Mouse (Mus musculus) heart, embryonic 11.5 days (tissue): Measurements from ENCODE around the gene Zfx. TPM values are rescaled to one million over a fixed set of nuclear protein-coding genes. Genes with fewer than 3 reads are reported as not detected.

ENCODE experiments used
- ATAC-seq: fragments of 200-750 bp; cut with Nextera tagmentation; replicated peaks from 2 replicates; pipeline ENCODE4 v1.8.0; 2017; ENCODE audit warnings: moderate library complexity; ENCODE audit not compliant: insufficient number of reproducible peaks, low FRiP score, low TSS enrichment
- H3K27ac ChIP-seq: fragments of 300-500 bp; sonication (generic); 2 replicates; pipeline ENCODE4 v1.5.1; 2014; ENCODE audit warnings: mild to moderate bottlenecking, low read depth, low read length
- H3K27me3 ChIP-seq: fragments of 300-500 bp; sonication (generic); 2 replicates; pipeline ENCODE4 v1.6.1; 2014; ENCODE audit warnings: mild to moderate bottlenecking, low read length, mixed read lengths; ENCODE audit not compliant: control insufficient read depth, insufficient read depth
- H3K36me3 ChIP-seq: fragments of 300-500 bp; sonication (generic); 2 replicates; pipeline ENCODE4 v1.6.1; 2014; ENCODE audit warnings: mild to moderate bottlenecking, low read length, moderate library complexity, mixed read lengths; ENCODE audit not compliant: control insufficient read depth, insufficient read depth
- H3K4me1 ChIP-seq: fragments of 300-500 bp; sonication (generic); 2 replicates; pipeline ENCODE4 v1.6.1; 2014; ENCODE audit warnings: low read length; ENCODE audit not compliant: control insufficient read depth, insufficient read depth
- H3K4me2 ChIP-seq: fragments of 300-500 bp; sonication (generic); 2 replicates; pipeline ENCODE4 v1.6.1; 2014; ENCODE audit warnings: mild to moderate bottlenecking, moderate library complexity
- H3K4me3 ChIP-seq: fragments of 300-500 bp; sonication (generic); 2 replicates; pipeline ENCODE4 v1.5.1; 2014; ENCODE audit warnings: low read depth, low read length
- H3K9ac ChIP-seq: fragments of 300-500 bp; sonication (generic); 2 replicates; pipeline ENCODE4 v1.6.1; 2014; ENCODE audit warnings: mild to moderate bottlenecking, low read depth, low read length, moderate library complexity
- H3K9me3 ChIP-seq: fragments of 300-500 bp; sonication (generic); replicated peaks from 2 replicates; pipeline ENCODE4 v1.6.1; 2016; ENCODE audit warnings: low read length; ENCODE audit not compliant: control insufficient read depth
- WGBS: fragments of 180-500 bp; shearing (Covaris S2); extraction: QIAGEN DNeasy Blood & Tissue Kit; methylation state at CpG from one replicate; pipeline ENCODE4 v1.1.7; 2014; ENCODE audit not compliant: insufficient replicate concordance; 5-methylcytosine and 5-hydroxymethylcytosine counted together
- polyA plus RNA-seq: library from polyadenylated mRNA; unstranded; fragments of >200 nt; fragmentation: Nextera tagmentation; extraction: Ambion mirVana; gene quantifications from 2 replicates; pipeline ENCODE4 v1.2.1, GENCODE M21; 2014

Zfx gene
- 19.4 and 20.5 TPM in 2 replicates for polyA plus RNA-seq

- H3K4me3 ChIP-seq = peak within 1 kb of the TSS; percentile 65
- peak within 1 kb of the TSS; percentile 95 for H3K9ac ChIP-seq
- H3K4me1 ChIP-seq = peaks cover 4% of the 10 kb centered on the region; the same call in 1 of the 2 replicates
- peak within 1 kb of the TSS; percentile 99 for H3K27ac ChIP-seq
- H3K27me3 ChIP-seq = peaks cover 39% of the 10 kb centered on the region
- no peaks in the 10 kb centered on the region for H3K36me3 ChIP-seq
- H3K4me2 ChIP-seq = peak within 1 kb of the TSS; percentile 67
- peak; percentile 78 for ATAC-seq
- WGBS = 15% methylated on average over 55 of the region's 82 CpGs
- H3K9me3 ChIP-seq = no peaks in the 10 kb centered on the region
Observed at GRCm38 (mm10) chrX:94123059-94123839, at the start of gene Zfx. Gene Zfx (minus strand): TSS chrX:94123702.

GRCm38 (mm10) chrX:94169348-94169747 lies 45.8 kb upstream of the Zfx start:
- Histone ChIP-seq H3K9ac (no peak overlapping the region), H3K9me3 (no peaks in the 10 kb centered on the region), H3K4me3 (no peak overlapping the region), H3K27ac (no peak overlapping the region), H3K27me3 (peaks cover 3% of the 10 kb centered on the region; the same call in 1 of the 2 replicates), H3K4me2 (no peak overlapping the region), H3K4me1 (no peaks in the 10 kb centered on the region), H3K36me3 (no peaks in the 10 kb centered on the region)
- 72% methylated on average over 6 of the region's 6 CpGs for WGBS
- no peak for ATAC-seq

- Histone ChIP-seq H3K4me3 (no peak overlapping the region), H3K9me3 (no peaks in the 10 kb centered on the region), H3K9ac (no peak overlapping the region), H3K27me3 (peaks cover 49% of the 10 kb centered on the region), H3K27ac (no peak overlapping the region), H3K4me1 (no peaks in the 10 kb centered on the region), H3K4me2 (no peak overlapping the region), H3K36me3 (no peaks in the 10 kb centered on the region)
- WGBS = 42% methylated on average over 11 of the region's 11 CpGs
- no peak for ATAC-seq
Observed at GRCm38 (mm10) chrX:94152251-94152830, 28.8 kb upstream of the Zfx start.

- Histone ChIP-seq H3K9me3 (no peaks in the 10 kb centered on the region), H3K27me3 (peaks cover 55% of the 10 kb centered on the region), H3K4me1 (no peaks in the 10 kb centered on the region), H3K27ac (no peak overlapping the region), H3K4me2 (no peak overlapping the region), H3K4me3 (no peak overlapping the region), H3K36me3 (no peaks in the 10 kb centered on the region), H3K9ac (no peak overlapping the region)
- WGBS = 63% methylated on average over 19 of the region's 19 CpGs
- no peak for ATAC-seq
Observed at GRCm38 (mm10) chrX:94150471-94150870, 27.0 kb upstream of the Zfx start.

- no peak overlapping the region for H3K27ac ChIP-seq
- 52% methylated on average over 7 of the region's 7 CpGs for WGBS
- H3K4me3 ChIP-seq = no peak overlapping the region
- H3K4me1 ChIP-seq = no peaks in the 10 kb centered on the region
- no peaks in the 10 kb centered on the region for H3K9me3 ChIP-seq
- peaks cover 41% of the 10 kb centered on the region for H3K27me3 ChIP-seq
- H3K4me2 ChIP-seq = no peak overlapping the region
- H3K36me3 ChIP-seq = no peaks in the 10 kb centered on the region
- no peak for ATAC-seq
- H3K9ac ChIP-seq = no peak overlapping the region
Observed at GRCm38 (mm10) chrX:94142004-94142771, 18.7 kb upstream of the Zfx start.

- WGBS = 79% methylated on average over 1 of the region's 1 CpGs
- no peak for ATAC-seq
- H3K27me3 ChIP-seq = peaks cover 36% of the 10 kb centered on the region
Observed at GRCm38 (mm10) chrX:94140080-94140479, 16.6 kb upstream of the Zfx start.

GRCm38 (mm10) chrX:94138256-94138655 lies 14.8 kb upstream of the Zfx start:
- peaks cover 43% of the 10 kb centered on the region for H3K27me3 ChIP-seq
- no peak overlapping the region for H3K4me2 ChIP-seq
- no peak overlapping the region for H3K27ac ChIP-seq
- WGBS = 88% methylated on average over 1 of the region's 1 CpGs
- no peaks in the 10 kb centered on the region for H3K4me1 ChIP-seq
- H3K36me3 ChIP-seq = no peaks in the 10 kb centered on the region
- no peaks in the 10 kb centered on the region for H3K9me3 ChIP-seq
- no peak for ATAC-seq
- no peak overlapping the region for H3K4me3 ChIP-seq
- H3K9ac ChIP-seq = no peak overlapping the region

More at GRCm38 (mm10) chrX:94140080-94140479, 16.6 kb upstream of the Zfx start:
- Histone ChIP-seq H3K4me1 (no peaks in the 10 kb centered on the region), H3K4me2 (no peak overlapping the region), H3K27ac (no peak overlapping the region), H3K4me3 (no peak overlapping the region), H3K36me3 (no peaks in the 10 kb centered on the region), H3K9me3 (no peaks in the 10 kb centered on the region), H3K9ac (no peak overlapping the region)

- no peak for ATAC-seq
- no peak overlapping the region for H3K4me3 ChIP-seq
- 66% methylated on average over 4 of the region's 4 CpGs for WGBS
- no peak overlapping the region for H3K4me2 ChIP-seq
- H3K36me3 ChIP-seq = no peaks in the 10 kb centered on the region
- H3K9ac ChIP-seq = no peak overlapping the region
- H3K4me1 ChIP-seq = no peaks in the 10 kb centered on the region
- H3K27me3 ChIP-seq = peaks cover 53% of the 10 kb centered on the region
- H3K27ac ChIP-seq = no peak overlapping the region
- H3K9me3 ChIP-seq = no peaks in the 10 kb centered on the region
Observed at GRCm38 (mm10) chrX:94135084-94135483, 11.6 kb upstream of the Zfx start.
